Mouse (Mus musculus) limb, embryonic 14.5 days (tissue): ENCODE data around the gene 1700028J19Rik. TPM values are rescaled to one million over a fixed set of nuclear protein-coding genes. Genes with fewer than 3 reads are reported as not detected.
"Not testable (repeated sequence)": the region's sequence is repeated elsewhere in the genome, so short reads cannot be mapped to it uniquely, and the experiment has no call there.

Experiments
- ATAC-seq: fragments of 200-750 bp; cut with Nextera tagmentation; 2 replicates; pipeline ENCODE4 v1.8.0; 2017; ENCODE audit warnings: low read depth, moderate number of reproducible peaks, moderate TSS enrichment; ENCODE audit not compliant: low FRiP score
- DNase-seq: peaks from one replicate; pipeline ENCODE4 v3.0.0-alpha.2; 2015; ENCODE audit warnings: low spot score
- H3K27ac ChIP-seq: fragments of 300-500 bp; sonication (generic); replicated peaks from 2 replicates; pipeline ENCODE4 v1.5.1; 2014; ENCODE audit warnings: low read depth, mild to moderate bottlenecking, low read length, moderate library complexity, mixed read lengths
- H3K27me3 ChIP-seq: fragments of 300-500 bp; sonication (generic); 2 replicates; pipeline ENCODE4 v1.6.1; 2014; ENCODE audit warnings: low read length, mixed read lengths; ENCODE audit not compliant: control insufficient read depth, insufficient read depth
- H3K36me3 ChIP-seq: fragments of 300-500 bp; sonication (generic); 2 replicates; pipeline ENCODE4 v1.6.1; 2014; ENCODE audit warnings: mild to moderate bottlenecking, low read length, moderate library complexity, mixed read lengths; ENCODE audit not compliant: control insufficient read depth, insufficient read depth
- H3K4me1 ChIP-seq: fragments of 300-500 bp; sonication (generic); 2 replicates; pipeline ENCODE4 v1.6.1; 2014; ENCODE audit warnings: antibody characterized with exemption, low read length, mixed read lengths; ENCODE audit not compliant: control insufficient read depth, insufficient read depth
- H3K4me2 ChIP-seq: fragments of 300-500 bp; sonication (generic); replicated peaks from 2 replicates; pipeline ENCODE4 v1.6.1; 2014; ENCODE audit warnings: low read depth, mild to moderate bottlenecking, low read length, moderate library complexity; ENCODE audit not compliant: severe bottlenecking
- H3K4me3 ChIP-seq: fragments of 300-500 bp; sonication (generic); replicated peaks from 2 replicates; pipeline ENCODE4 v1.5.1; 2014; ENCODE audit warnings: low read length
- H3K9ac ChIP-seq: fragments of 300-500 bp; sonication (generic); 2 replicates; pipeline ENCODE4 v1.6.1; 2014; ENCODE audit warnings: mild to moderate bottlenecking, low read depth, low read length, moderate library complexity; ENCODE audit not compliant: severe bottlenecking
- H3K9me3 ChIP-seq: fragments of 300-500 bp; sonication (generic); 2 replicates; pipeline ENCODE4 v1.6.1; 2016; ENCODE audit warnings: low read length; ENCODE audit not compliant: control insufficient read depth
- POLR2A ChIP-seq: fragments of 200-500 bp; IDR thresholded peaks from 2 replicates; pipeline ENCODE4 v1.8.0; 2012; ENCODE audit warnings: inconsistent platforms, mild to moderate bottlenecking, moderate library complexity, borderline replicate concordance; ENCODE audit not compliant: insufficient read depth, insufficient read length; ENCODE audit errors: extremely low read depth
- WGBS: fragments of 180-500 bp; shearing (Covaris S2); extraction: QIAGEN DNeasy Blood & Tissue Kit; methylation state at CpG from one replicate; pipeline ENCODE4 v1.1.7; 2014; 5-methylcytosine and 5-hydroxymethylcytosine counted together
- polyA plus RNA-seq, 2 experiments: library from polyadenylated mRNA; depleted of rRNA in 1 of 2; stranded (reverse) in 1 of 2; unstranded in 1 of 2; fragments of >200 nt; fragmentation: Nextera tagmentation in 1 of 2; extraction: Ambion mirVana in 1 of 2; gene quantifications; 2 replicates each; pipeline versions ENCODE4 v1.2.1 to v1.2.3; 2012 to 2014

The 1700028J19Rik gene
- polyA plus RNA-seq, 2 experiments, result 1.3 TPM

- H3K27ac ChIP-seq, result no peak overlapping the region
Measured at GRCm38 (mm10) chr7:44253023-44253616, 6.6 kb upstream of the 1700028J19Rik start.

GRCm38 (mm10) chr7:44250732-44251275 lies 4.3 kb upstream of the 1700028J19Rik start:
- H3K4me1 ChIP-seq, H3K27me3 ChIP-seq, H3K4me3 ChIP-seq, ATAC-seq, H3K27ac ChIP-seq, H3K4me2 ChIP-seq, DNase-seq, H3K9me3 ChIP-seq, H3K9ac ChIP-seq: not testable (repeated sequence)
- H3K36me3 ChIP-seq, result peaks cover 52% of the 10 kb centered on the region
- WGBS, result 92% methylated on average over 14 of the region's 17 CpGs

More at GRCm38 (mm10) chr7:44253023-44253616, 6.6 kb upstream of the 1700028J19Rik start:
- no peak for DNase-seq
- H3K4me3 ChIP-seq, result no peak overlapping the region
- H3K4me1 ChIP-seq, result 0 out of 2 replicates have a peak, but pooled peaks cover under 1% of the 10 kb centered on the region
- ATAC-seq, result peak; percentile 21; the same call in 1 of the 2 replicates
- H3K9me3 ChIP-seq, result no peaks in the 10 kb centered on the region
- no peak overlapping the region for H3K4me2 ChIP-seq
- no peak overlapping the region for H3K9ac ChIP-seq
- no peaks in the 10 kb centered on the region for H3K27me3 ChIP-seq
- no peak for TF ChIP-seq POLR2A
- peaks cover 48% of the 10 kb centered on the region for H3K36me3 ChIP-seq
- WGBS, result 63% methylated on average over 15 of the region's 15 CpGs

DNA sequence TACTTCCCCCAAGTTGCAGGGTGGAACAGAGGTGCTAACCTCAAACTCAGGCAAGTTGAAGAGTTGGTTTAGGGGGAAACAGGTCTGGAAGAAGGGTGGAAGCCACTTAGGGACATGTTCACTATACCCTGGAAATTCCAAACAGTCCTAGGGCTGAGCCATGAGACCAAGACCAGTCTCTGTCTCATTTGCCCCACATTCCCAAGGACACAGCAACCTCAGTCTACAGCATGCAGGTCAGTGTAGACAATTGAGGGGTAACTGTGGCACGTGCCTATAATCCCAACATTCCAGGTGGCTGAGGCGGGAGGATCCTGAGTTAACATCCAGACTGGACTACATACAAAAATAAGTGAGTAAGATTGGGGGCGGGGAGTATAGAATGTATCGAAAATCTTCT lies 2.8 kb upstream of the 1700028J19Rik start:
- H3K9me3 ChIP-seq, result no peaks in the 10 kb centered on the region
- peaks cover 52% of the 10 kb centered on the region for H3K36me3 ChIP-seq
- peaks cover 11% of the 10 kb centered on the region; the same call in 1 of the 2 replicates for H3K4me1 ChIP-seq
- ATAC-seq, result no peak
- no peak overlapping the region for H3K9ac ChIP-seq
- no peak for TF ChIP-seq POLR2A
- no peak overlapping the region for H3K27ac ChIP-seq
- no peaks in the 10 kb centered on the region for H3K27me3 ChIP-seq
- WGBS, result 91% methylated on average over 4 of the region's 4 CpGs
- no peak for DNase-seq
- no peak overlapping the region for H3K4me2 ChIP-seq
- no peak overlapping the region for H3K4me3 ChIP-seq

DNA sequence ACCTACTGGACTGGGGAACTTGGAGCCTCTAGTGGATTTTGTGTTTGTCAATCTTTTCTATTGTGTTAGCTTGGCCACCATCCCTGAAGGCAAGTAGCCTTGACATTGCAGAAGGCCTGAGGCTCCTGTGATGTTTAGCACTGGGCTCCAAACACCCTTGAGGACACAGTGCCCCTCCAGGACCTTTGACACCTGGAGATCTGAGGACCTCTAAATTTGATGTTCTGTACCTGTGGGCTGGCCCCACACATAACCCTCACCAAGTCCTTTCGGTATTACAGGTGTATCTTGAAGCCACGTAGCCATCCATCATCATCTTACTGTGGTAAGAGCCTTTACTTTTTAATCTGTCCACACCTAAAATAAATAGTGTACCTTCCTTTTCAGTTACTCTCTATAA lies 1.5 kb upstream of the 1700028J19Rik start:
- no peak for TF ChIP-seq POLR2A
- Histone ChIP-seq H3K9ac (no peak overlapping the region), H3K27me3 (no peaks in the 10 kb centered on the region), H3K4me1 (peaks cover 11% of the 10 kb centered on the region; the same call in 1 of the 2 replicates), H3K4me3 (peak overlapping the region; percentile 83), H3K36me3 (peaks cover 47% of the 10 kb centered on the region), H3K4me2 (peak overlapping the region; percentile 73), H3K9me3 (no peaks in the 10 kb centered on the region), H3K27ac (no peak overlapping the region)
- 84% methylated on average over 2 of the region's 2 CpGs for WGBS
- ATAC-seq (no peak), DNase-seq (no peak)

- peaks cover 37% of the 10 kb centered on the region for H3K36me3 ChIP-seq
- 0% methylated on average over 22 of the region's 23 CpGs for WGBS
- no peak for TF ChIP-seq POLR2A
Measured at GRCm38 (mm10) chr7:44246984-44247470, 532 bp upstream of the 1700028J19Rik start.

More at GRCm38 (mm10) chr7:44246984-44247470, 532 bp upstream of the 1700028J19Rik start:
- H3K4me2 ChIP-seq, result peak overlapping the region; percentile 73
- H3K27me3 ChIP-seq, result no peaks in the 10 kb centered on the region
- H3K4me3 ChIP-seq, result peak overlapping the region; percentile 83
- peaks cover 11% of the 10 kb centered on the region; the same call in 1 of the 2 replicates for H3K4me1 ChIP-seq
- peak; percentile 28 for DNase-seq
- no peaks in the 10 kb centered on the region for H3K9me3 ChIP-seq
- H3K27ac ChIP-seq, result peak overlapping the region; percentile 96
- peak; percentile 48 for ATAC-seq
- H3K9ac ChIP-seq, result peak overlapping the region; percentile 91
